In the genomic region with DNA sequence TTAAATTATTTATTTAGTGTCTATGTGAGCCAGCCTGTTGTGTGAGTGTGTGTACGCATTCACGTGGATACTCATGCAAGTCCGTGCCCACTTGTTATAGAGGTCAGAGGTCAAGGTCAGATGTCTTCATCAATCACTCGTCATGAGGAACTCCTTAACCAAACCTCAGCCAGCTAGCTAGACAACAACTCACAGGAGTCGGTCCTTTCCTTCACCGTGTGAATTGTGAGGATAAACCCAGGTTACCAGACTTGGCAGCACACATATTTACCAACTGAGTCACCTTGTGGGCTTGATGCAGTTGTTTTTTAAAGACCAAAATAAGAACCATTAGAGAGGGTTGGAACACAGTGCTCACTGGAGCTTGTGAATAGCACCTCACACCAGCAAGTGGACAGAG, we compare ENCODE assay signal across 12 mouse cellular contexts. TPM values are rescaled to one million over a fixed set of nuclear protein-coding genes. Genes with fewer than 3 reads are reported as not detected.
DNase-seq lines count a peak whose midpoint lies in the region; TF ChIP-seq lines count a peak whose summit lies in the region.
"Had no signal": no experiment of that assay in that cellular context is flagged by ENCODE, and none has a peak within 500 bp of the region (broad histone marks: within the 10 kb centered on the region; RNA-seq: fewer than 3 reads in every experiment).

No protein-coding gene starts in this region.

- H3K4me1 ChIP-seq in ES-Bruce4 (ENCODE audit: control insufficient read depth, insufficient read depth, low read length) = peaks cover 18% of the 10 kb centered on the region
- H3K4me1 ChIP-seq in brown adipose tissue, adult 24 weeks (ENCODE audit: control insufficient read depth, insufficient read depth, insufficient read length, low read length) = peaks cover 16% of the 10 kb centered on the region

- 0 out of 2 replicates have a peak, but pooled peaks cover 4% of the 10 kb centered on the region for H3K9me3 ChIP-seq in ES-Bruce4 (replicated peaks; ENCODE audit: control insufficient read depth, insufficient read depth, low read length, poor library complexity, severe bottlenecking)

- H3K4me3 ChIP-seq in ES-Bruce4 (ENCODE audit: low read depth, low read length) = no peak overlapping the region
- H3K4me3 ChIP-seq in brown adipose tissue, adult 24 weeks (ENCODE audit: insufficient read depth, low read depth, low read length) = no peak overlapping the region

- no peak for TF ChIP-seq POLR2A in ES-Bruce4 (IDR thresholded peaks at IDR 0.05; ENCODE audit: insufficient read depth, low read length)

- no peaks in the 10 kb centered on the region for H3K36me3 ChIP-seq in ES-Bruce4 (ENCODE audit: control insufficient read depth, insufficient read depth, low read length, poor library complexity, severe bottlenecking)
- H3K36me3 ChIP-seq: G1E had no signal

- H3K9ac ChIP-seq in ES-Bruce4 (ENCODE audit: low read depth, poor library complexity, severe bottlenecking) = no peak overlapping the region

- no peaks in the 10 kb centered on the region for H3K27me3 ChIP-seq in ES-Bruce4 (ENCODE audit: control insufficient read depth, insufficient read depth, low read length, poor library complexity, severe bottlenecking)

- no peak for TF ChIP-seq EP300 in ES-Bruce4 (IDR thresholded peaks at IDR 0.05; ENCODE audit: insufficient read depth, low read depth, low read length)

- no peak for TF ChIP-seq CTCF in ES-Bruce4 (IDR thresholded peaks at IDR 0.05; ENCODE audit: low read depth, low read length)

- DNase-seq in kidney, adult 18-20 months = peak; percentile 58
- no peak for DNase-seq in kidney, postnatal 10 days
- peak; percentile 36 for DNase-seq in kidney, postnatal 14 days
- DNase-seq in cerebellum, adult 11-12 months = no peak
- no peak for DNase-seq in B cell, adult 2 months
- DNase-seq: cerebellum, adult 18-20 months; heart, postnatal 36 days; lung, postnatal 10 days; thymus, postnatal 36 days had no signal

- H3K27ac ChIP-seq in ES-Bruce4 (ENCODE audit: insufficient read depth, low read length) = peak overlapping the region; percentile 75; the same call in 1 of the 2 replicates
- peak overlapping the region; percentile 61 for H3K27ac ChIP-seq in brown adipose tissue, adult 24 weeks (replicated peaks; ENCODE audit: low read depth, low read length)

RNA-seq across cellular contexts. Expression of gene 1700001O22Rik, which starts 42.8 kb away (rescaled TPM):
- polyA plus RNA-seq in ES-Bruce4 (2011; ENCODE audit: insufficient read depth, insufficient read length, low read depth, missing spikeins) = 2.2 and 2.4 TPM in 2 replicates
- not detected in 2 replicates for polyA plus RNA-seq in brown adipose tissue, adult 24 weeks (2012; ENCODE audit: insufficient read depth, insufficient read length, missing spikeins)
- polyA plus RNA-seq: G1E had no signal

RNA-seq across cellular contexts. Expression of gene Ntmt1, which starts 46.9 kb away (rescaled TPM):
- 42.6 and 46.3 TPM in 2 replicates for polyA plus RNA-seq in ES-Bruce4 (2011; ENCODE audit: insufficient read depth, insufficient read length, low read depth, missing spikeins)
- 14.6 and 22.2 TPM in 2 replicates for polyA plus RNA-seq in brown adipose tissue, adult 24 weeks (2012; ENCODE audit: insufficient read depth, insufficient read length, missing spikeins)

Comparison
In these comparisons a context has a peak if more than half of its experiments do, and no peak if none do; other contexts are left out.
1. DNase-seq: peak in kidney, adult 18-20 months (single experiment) and kidney, postnatal 14 days (single experiment); none in kidney, postnatal 10 days (single experiment), cerebellum, adult 11-12 months (single experiment) and B cell, adult 2 months (0 of 2).